Mouse (Mus musculus) stomach, adult 2 months (tissue): ENCODE data around the gene Tmprss11c. TPM values are rescaled to one million over a fixed set of nuclear protein-coding genes. Genes with fewer than 3 reads are reported as not detected.

Experiments
- polyA plus RNA-seq: library from polyadenylated mRNA; depleted of rRNA; stranded (reverse); fragments of >200 nt; gene quantifications from 2 replicates; pipeline ENCODE4 v1.2.3, GENCODE M21; 2012; rRNA removed

Tmprss11c gene
- polyA plus RNA-seq = not detected in 2 replicates

GRCm38 (mm10) chr5:86289208-86289607 is at the start of gene Tmprss11c:
Gene Tmprss11c, minus strand, starts transcription at chr5:86289308.

GRCm38 (mm10) chr5:86197801-86198200 is 91.3 kb downstream of the Tmprss11c start, which contains the start of gene Gnrhr:
Gene Gnrhr, minus strand, starts transcription at chr5:86197901.

Other genes starting within 250 kb of the Tmprss11c start
- gene Cenpc1, start 223.7 kb downstream of the Tmprss11c start, polyA plus RNA-seq = 1.1 and 1.3 TPM in 2 replicates
- not detected in 2 replicates for gene Stap1, start 217.6 kb downstream of the Tmprss11c start, polyA plus RNA-seq
- gene Uba6, start 116.5 kb downstream of the Tmprss11c start, polyA plus RNA-seq = 0.11 and 0.16 TPM in 2 replicates
- gene Gnrhr, start 91.4 kb downstream of the Tmprss11c start, polyA plus RNA-seq = not detected in 2 replicates
- gene Tmprss11d, start 84.1 kb upstream of the Tmprss11c start, polyA plus RNA-seq = 0.18 and 0.21 TPM in 2 replicates
- 0.15 and 0.19 TPM in 2 replicates for gene Tmprss11a, start 179.7 kb upstream of the Tmprss11c start, polyA plus RNA-seq
- 0.02 and 0.06 TPM in 2 replicates for gene Tmprss11g, start 229.3 kb upstream of the Tmprss11c start, polyA plus RNA-seq